Mouse (Mus musculus) liver, embryonic 11.5 days (tissue): Measurements from ENCODE around the gene Gh. TPM values are rescaled to one million over a fixed set of nuclear protein-coding genes. Genes with fewer than 3 reads are reported as not detected.

Experiments used
- ATAC-seq: fragments of 200-750 bp; cut with Nextera tagmentation; replicated peaks from 2 replicates; pipeline ENCODE4 v1.8.0; 2017; ENCODE audit warnings: moderate number of reproducible peaks, mild to moderate bottlenecking, moderate TSS enrichment, moderate library complexity; ENCODE audit not compliant: low FRiP score
- DNase-seq: peaks from one replicate; pipeline ENCODE4 v3.0.0-alpha.2; 2017; ENCODE audit warnings: low spot score
- H3K27ac ChIP-seq: fragments of 300-500 bp; sonication (generic); 2 replicates; pipeline ENCODE4 v1.5.1; 2014; ENCODE audit warnings: mild to moderate bottlenecking, low read depth, low read length, control low read depth
- H3K27me3 ChIP-seq: fragments of 300-500 bp; sonication (generic); replicated peaks from 2 replicates; pipeline ENCODE4 v1.6.1; 2014; ENCODE audit warnings: low read length, mixed read lengths; ENCODE audit not compliant: control insufficient read depth, insufficient read depth
- H3K36me3 ChIP-seq: fragments of 300-500 bp; sonication (generic); 2 replicates; pipeline ENCODE4 v1.6.1; 2014; ENCODE audit warnings: mild to moderate bottlenecking, low read length, moderate library complexity, mixed read lengths; ENCODE audit not compliant: control insufficient read depth, insufficient read depth
- H3K4me1 ChIP-seq: fragments of 300-500 bp; sonication (generic); replicated peaks from 2 replicates; pipeline ENCODE4 v1.6.1; 2014; ENCODE audit warnings: low read length, mixed read lengths; ENCODE audit not compliant: control insufficient read depth, insufficient read depth
- H3K4me2 ChIP-seq: fragments of 300-500 bp; sonication (generic); 2 replicates; pipeline ENCODE4 v1.6.1; 2014; ENCODE audit warnings: mild to moderate bottlenecking, control low read depth, moderate library complexity
- H3K4me3 ChIP-seq: fragments of 300-500 bp; sonication (generic); 2 replicates; pipeline ENCODE4 v1.5.1; 2014; ENCODE audit warnings: low read depth, low read length, control low read depth
- H3K9ac ChIP-seq: fragments of 300-500 bp; sonication (generic); 2 replicates; pipeline ENCODE4 v1.6.1; 2014; ENCODE audit warnings: low read depth, low read length, control low read depth
- H3K9me3 ChIP-seq: fragments of 300-500 bp; sonication (generic); 2 replicates; pipeline ENCODE4 v1.6.1; 2016; ENCODE audit warnings: low read length, inconsistent platforms, mixed read lengths; ENCODE audit not compliant: control insufficient read depth
- WGBS: fragments of 180-500 bp; shearing (Covaris S2); extraction: QIAGEN DNeasy Blood & Tissue Kit; methylation state at CpG from one replicate; pipeline ENCODE4 v1.1.7; 2014; 5-methylcytosine and 5-hydroxymethylcytosine counted together
- polyA plus RNA-seq: library from polyadenylated mRNA; unstranded; fragments of >200 nt; fragmentation: Nextera tagmentation; extraction: Ambion mirVana; gene quantifications from 2 replicates; pipeline ENCODE4 v1.2.1, GENCODE M21; 2014

Gh gene
- polyA plus RNA-seq, 1 experiment from 2014 or later, result not detected

DNA sequence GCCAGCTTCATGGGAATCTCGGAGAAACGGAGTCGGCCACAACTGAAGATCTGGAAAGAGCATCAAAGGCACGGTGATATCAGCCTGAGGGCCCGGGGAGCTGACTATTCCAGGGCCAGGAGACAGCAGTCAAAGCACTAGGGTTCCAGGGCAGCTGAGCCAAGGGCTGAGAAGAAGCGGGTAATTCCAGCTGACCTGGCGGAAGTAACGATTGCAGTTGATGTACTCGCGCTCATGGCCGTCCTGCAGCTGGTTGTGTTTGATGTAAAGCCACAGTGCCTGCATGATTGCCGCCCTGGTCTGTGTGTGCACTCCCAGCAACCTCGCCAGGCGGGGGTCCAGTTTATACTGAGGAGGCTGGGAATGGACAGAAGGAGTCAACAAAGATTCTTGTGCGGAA is 36.7 kb downstream of the Gh start:
- no peak for ATAC-seq
- 91% methylated on average over 15 of the region's 15 CpGs for WGBS
- Histone ChIP-seq H3K9ac (no peak overlapping the region), H3K27me3 (no peaks in the 10 kb centered on the region), H3K4me1 (peaks cover 22% of the 10 kb centered on the region), H3K36me3 (peaks cover 68% of the 10 kb centered on the region), H3K4me3 (no peak overlapping the region), H3K4me2 (no peak overlapping the region), H3K9me3 (no peaks in the 10 kb centered on the region), H3K27ac (no peak overlapping the region)
- DNase-seq, result no peak

DNA sequence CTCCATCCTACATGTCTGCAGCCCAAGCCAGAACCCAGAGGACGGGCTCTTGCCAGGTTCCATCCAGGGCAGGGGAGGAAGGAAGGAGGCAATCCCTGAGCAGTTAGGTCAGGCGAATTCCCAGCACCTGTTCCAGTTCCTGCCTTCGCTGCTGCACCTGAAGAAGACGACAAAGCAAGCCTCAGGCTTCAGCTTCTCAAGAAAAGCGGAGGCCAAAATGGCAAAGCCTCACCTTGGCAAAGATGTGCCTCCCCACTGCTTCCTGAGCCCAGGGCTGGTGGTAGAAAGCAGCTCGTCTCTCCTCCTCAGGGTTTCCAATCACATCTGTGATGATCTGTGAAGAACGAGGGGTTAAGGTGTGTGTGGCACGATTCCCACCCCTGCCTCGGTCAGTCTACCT is 37.7 kb downstream of the Gh start:
- Histone ChIP-seq H3K36me3 (peaks cover 72% of the 10 kb centered on the region), H3K4me3 (no peak overlapping the region), H3K4me1 (peaks cover 18% of the 10 kb centered on the region), H3K4me2 (no peak overlapping the region), H3K9me3 (no peaks in the 10 kb centered on the region), H3K9ac (no peak overlapping the region), H3K27ac (no peak overlapping the region), H3K27me3 (no peaks in the 10 kb centered on the region)
- 87% methylated on average over 9 of the region's 9 CpGs for WGBS
- ATAC-seq, result no peak
- no peak for DNase-seq

DNA sequence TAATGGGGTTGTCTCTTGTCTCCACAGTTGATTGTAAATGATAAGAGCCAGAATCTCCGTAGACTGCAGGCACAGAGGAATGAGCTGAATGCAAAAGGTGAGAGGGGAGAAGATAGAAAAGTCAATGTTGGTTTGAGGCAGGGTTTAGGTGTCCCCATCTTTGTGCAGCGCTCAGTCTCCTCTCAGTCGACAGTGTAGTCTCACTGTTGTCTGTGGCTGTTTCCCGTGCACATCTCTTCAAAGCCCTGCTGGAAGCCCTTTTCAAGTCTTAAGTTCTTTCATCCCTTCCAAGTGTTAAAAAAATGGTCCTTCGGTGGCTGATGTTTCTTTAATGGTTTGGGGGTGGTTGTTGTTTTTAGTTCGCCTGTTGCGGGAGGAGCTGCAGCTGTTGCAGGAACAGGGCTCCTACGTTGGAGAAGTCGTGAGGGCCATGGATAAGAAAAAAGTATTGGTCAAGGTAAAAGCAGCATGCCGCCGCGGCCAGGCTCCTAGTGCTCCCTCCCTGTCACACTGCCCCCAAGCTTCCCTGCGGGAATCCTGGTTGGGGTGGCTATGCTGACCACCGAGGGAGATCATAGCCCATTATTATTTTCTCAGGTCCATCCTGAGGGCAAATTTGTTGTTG is 40.7 kb downstream of the Gh start:
- peaks cover 8% of the 10 kb centered on the region for H3K4me1 ChIP-seq
- whole genome bisulfite sequencing, result 85% methylated on average over 14 of the region's 14 CpGs
- no peaks in the 10 kb centered on the region for H3K27me3 ChIP-seq
- no peak overlapping the region for H3K27ac ChIP-seq
- H3K9me3 ChIP-seq, result no peaks in the 10 kb centered on the region
- H3K36me3 ChIP-seq, result peaks cover 65% of the 10 kb centered on the region
- DNase-seq (no peak), ATAC-seq (no peak)
- no peak overlapping the region for H3K9ac ChIP-seq
- no peak overlapping the region for H3K4me3 ChIP-seq
- H3K4me2 ChIP-seq, result no peak overlapping the region

DNA sequence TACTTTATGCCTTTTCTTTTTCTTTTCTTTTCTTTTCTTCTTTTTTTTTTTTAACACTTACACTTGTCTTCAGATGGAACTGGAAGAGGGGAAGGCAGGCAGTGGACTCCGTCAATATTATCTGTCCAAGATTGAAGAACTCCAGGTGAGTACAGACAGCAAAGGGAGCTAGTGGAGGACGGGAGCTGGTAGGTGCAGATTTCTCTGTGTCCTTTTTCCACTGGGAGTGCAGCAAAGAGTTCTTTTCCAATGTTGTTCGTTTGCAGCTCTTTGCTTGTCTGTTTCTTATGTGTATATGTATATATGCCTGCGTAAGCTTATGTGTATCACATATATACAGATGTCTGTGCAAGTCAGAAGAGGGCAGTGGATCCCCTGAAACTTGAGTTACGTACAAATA is 44.9 kb downstream of the Gh start:
- Histone ChIP-seq H3K9me3 (no peaks in the 10 kb centered on the region), H3K4me2 (peak overlapping the region; percentile 93), H3K27me3 (no peaks in the 10 kb centered on the region), H3K36me3 (peaks cover 47% of the 10 kb centered on the region), H3K27ac (no peak overlapping the region), H3K4me3 (peak overlapping the region; percentile 92), H3K9ac (peak overlapping the region; percentile 90), H3K4me1 (peaks cover 14% of the 10 kb centered on the region)
- ATAC-seq, result no peak
- WGBS, result 54% methylated on average over 5 of the region's 5 CpGs
- DNase-seq, result no peak

DNA sequence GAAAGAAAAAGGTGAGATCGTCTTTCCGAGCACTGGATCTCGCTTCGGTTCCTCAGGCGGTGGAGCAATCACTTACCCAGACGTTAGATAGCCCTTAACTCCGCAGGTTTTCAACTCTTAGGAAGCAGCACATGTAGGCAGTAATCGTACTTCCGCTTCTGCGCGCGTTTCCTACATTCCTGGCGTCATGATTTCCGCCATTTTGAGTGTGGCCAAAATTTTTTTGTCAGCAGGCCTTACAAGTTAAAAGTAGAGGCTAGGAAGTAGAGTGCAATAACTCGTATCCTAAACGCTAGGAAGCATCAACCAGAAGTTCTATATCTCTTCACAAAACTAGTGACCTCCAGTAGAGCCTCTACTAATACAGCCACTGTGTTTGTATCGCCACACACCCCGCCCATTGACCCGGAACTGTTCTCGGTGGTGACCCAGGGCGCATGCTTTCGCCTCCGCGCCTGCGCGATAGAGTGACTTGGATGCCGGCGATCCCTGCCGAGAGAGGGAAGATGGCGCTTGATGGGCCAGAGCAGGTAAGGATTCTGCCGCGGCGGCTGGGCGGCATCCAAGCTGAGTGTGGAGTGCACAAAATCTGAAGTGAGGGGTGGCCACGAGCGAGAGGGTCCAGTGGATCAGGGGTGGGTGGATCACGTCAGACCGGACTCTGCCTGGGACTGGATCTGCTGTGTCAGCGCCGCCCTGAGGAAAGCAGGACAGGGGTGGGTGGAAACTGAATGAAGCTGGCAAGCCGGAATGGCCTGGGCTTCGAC is 45.8 kb downstream of the Gh start, which contains the start of the genes Ftsj3 and Psmc5:
Gene Ftsj3, minus strand, starts transcription at position 395 of the 767 bp plus-strand sequence.
Gene Psmc5, plus strand, starts transcription at position 470 of the 767 bp plus-strand sequence.
- H3K9ac ChIP-seq, result peak within 1 kb of the TSS; percentile 90
- H3K27ac ChIP-seq, result peak within 1 kb of the TSS; percentile 77
- no peaks in the 10 kb centered on the region for H3K9me3 ChIP-seq
- no peaks in the 10 kb centered on the region for H3K27me3 ChIP-seq
- DNase-seq, result peak; percentile 97
- ATAC-seq, result peak; percentile 95
- H3K4me2 ChIP-seq, result peak within 1 kb of the TSS; percentile 93
- under 1% methylated on average over 42 of the region's 42 CpGs for WGBS
- H3K4me1 ChIP-seq, result peaks cover 14% of the 10 kb centered on the region
- peak within 1 kb of the TSS; percentile 92 for H3K4me3 ChIP-seq
- peaks cover 48% of the 10 kb centered on the region for H3K36me3 ChIP-seq

DNA sequence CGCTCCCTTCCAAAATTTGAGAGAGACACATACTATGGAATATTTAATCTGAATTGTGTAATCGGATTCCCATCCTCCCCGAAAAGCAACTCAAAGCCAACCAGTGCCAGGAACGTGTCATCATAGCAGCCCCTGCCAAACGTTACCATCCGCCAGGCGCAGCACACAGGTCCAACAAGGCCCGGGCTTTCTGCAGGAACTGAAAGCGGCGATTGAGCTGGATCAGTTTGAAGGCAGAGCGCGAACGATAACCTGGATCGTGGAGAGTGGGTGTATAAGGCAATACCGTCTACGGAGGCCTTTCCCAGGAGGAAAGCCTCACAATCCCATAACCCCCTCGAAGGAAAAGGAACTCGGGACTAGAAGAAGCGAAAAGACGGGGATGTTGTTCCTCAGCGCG is 46.5 kb downstream of the Gh start:
- H3K27me3 ChIP-seq, result no peaks in the 10 kb centered on the region
- H3K9me3 ChIP-seq, result no peaks in the 10 kb centered on the region
- ATAC-seq (no peak), DNase-seq (no peak)
- H3K9ac ChIP-seq, result peak overlapping the region; percentile 90
- peak overlapping the region; percentile 93 for H3K4me2 ChIP-seq
- peak overlapping the region; percentile 92 for H3K4me3 ChIP-seq
- WGBS, result 2% methylated on average over 22 of the region's 22 CpGs
- H3K36me3 ChIP-seq, result peaks cover 47% of the 10 kb centered on the region
- H3K4me1 ChIP-seq, result peaks cover 14% of the 10 kb centered on the region
- 0 out of 2 replicates have a peak overlapping the region, but pooled peaks have one; percentile 43 for H3K27ac ChIP-seq

DNA sequence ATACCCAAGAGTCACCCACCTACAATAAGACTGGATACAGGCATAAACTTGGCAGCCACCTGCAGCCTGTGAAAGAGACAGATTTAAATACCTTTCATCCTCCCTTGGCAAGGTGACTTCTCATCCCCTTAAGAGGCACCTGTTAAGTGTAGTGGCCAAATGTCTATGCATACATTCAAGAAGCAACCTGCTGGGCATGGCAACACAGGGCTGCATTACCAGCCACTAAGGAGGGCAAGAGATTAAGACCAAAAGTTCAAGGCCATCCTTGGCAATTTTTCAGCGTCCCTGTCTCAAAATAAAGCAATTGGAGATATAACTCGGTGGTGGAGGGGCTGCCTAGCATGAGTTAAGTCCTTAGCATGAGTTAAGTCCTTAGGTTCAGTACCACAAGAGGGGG is 46.9 kb downstream of the Gh start:
- WGBS, result 7% methylated on average over 2 of the region's 2 CpGs
- Histone ChIP-seq H3K9ac (peak overlapping the region; percentile 90), H3K27me3 (no peaks in the 10 kb centered on the region), H3K36me3 (peaks cover 50% of the 10 kb centered on the region), H3K4me3 (peak overlapping the region; percentile 92), H3K27ac (no peak overlapping the region), H3K4me1 (peaks cover 14% of the 10 kb centered on the region), H3K9me3 (no peaks in the 10 kb centered on the region), H3K4me2 (peak overlapping the region; percentile 93)
- no peak for DNase-seq
- ATAC-seq, result no peak
